Comparison of ENCODE assay signal across 8 mouse cellular contexts in genomic region chr7:34252030-34252429, GRCm38 (mm10). TPM values are rescaled to one million over a fixed set of nuclear protein-coding genes. Genes with fewer than 3 reads are reported as not detected.
DNase-seq lines count a peak whose midpoint lies in the region; ATAC-seq and TF ChIP-seq lines count a peak whose summit lies in the region.

No protein-coding gene starts in this region.

- H3K4me2 ChIP-seq in forebrain, embryonic 14.5 days (ENCODE audit: low read length): no peak overlapping the region
- no peak overlapping the region for H3K4me2 ChIP-seq in forebrain, embryonic 13.5 days
- no peak overlapping the region for H3K4me2 ChIP-seq in lung, embryonic 14.5 days
- no peak overlapping the region for H3K4me2 ChIP-seq in midbrain, embryonic 16.5 days (ENCODE audit: low read length)

- no peak overlapping the region for H3K27ac ChIP-seq in forebrain, embryonic 14.5 days (ENCODE audit: low read depth, low read length)
- no peak overlapping the region for H3K27ac ChIP-seq in forebrain, embryonic 13.5 days
- no peak overlapping the region for H3K27ac ChIP-seq in lung, embryonic 14.5 days (ENCODE audit: low read depth)
- H3K27ac ChIP-seq in midbrain, embryonic 16.5 days (ENCODE audit: low read length): peak overlapping the region; percentile 18; the same call in 1 of the 2 replicates

- H3K9ac ChIP-seq in forebrain, embryonic 14.5 days (ENCODE audit: low read length): no peak overlapping the region
- no peak overlapping the region for H3K9ac ChIP-seq in forebrain, embryonic 13.5 days
- no peak overlapping the region for H3K9ac ChIP-seq in lung, embryonic 14.5 days
- no peak overlapping the region; the same call in 1 of the 2 replicates for H3K9ac ChIP-seq in midbrain, embryonic 16.5 days (ENCODE audit: low read depth, low read length)

- no peak overlapping the region for H3K4me3 ChIP-seq in forebrain, embryonic 14.5 days (ENCODE audit: low read depth, low read length)
- H3K4me3 ChIP-seq in forebrain, embryonic 13.5 days: no peak overlapping the region
- no peak overlapping the region for H3K4me3 ChIP-seq in lung, embryonic 14.5 days (ENCODE audit: low read depth, low read length)
- no peak overlapping the region for H3K4me3 ChIP-seq in midbrain, embryonic 16.5 days (ENCODE audit: low read depth, low read length)

- peaks cover 54% of the 10 kb centered on the region for H3K36me3 ChIP-seq in forebrain, embryonic 14.5 days (ENCODE audit: control insufficient read depth, insufficient read depth, low read length)
- peaks cover 70% of the 10 kb centered on the region for H3K36me3 ChIP-seq in forebrain, embryonic 13.5 days (ENCODE audit: poor library complexity, severe bottlenecking)
- H3K36me3 ChIP-seq in lung, embryonic 14.5 days (ENCODE audit: insufficient read depth): peaks cover 70% of the 10 kb centered on the region
- H3K36me3 ChIP-seq in midbrain, embryonic 16.5 days (ENCODE audit: control insufficient read depth, insufficient read depth, low read length): peaks cover 29% of the 10 kb centered on the region

- 88% methylated on average over 2 of the region's 2 CpGs for WGBS in forebrain, embryonic 14.5 days
- WGBS in forebrain, embryonic 13.5 days: 81% methylated on average over 2 of the region's 2 CpGs
- 67% methylated on average over 2 of the region's 2 CpGs for WGBS in lung, embryonic 14.5 days
- WGBS in midbrain, embryonic 16.5 days: 80% methylated on average over 2 of the region's 2 CpGs

- peak; percentile 69; the same call in 1 of the 2 replicates for ATAC-seq in forebrain, embryonic 14.5 days
- no peak for ATAC-seq in forebrain, embryonic 13.5 days
- no peak for ATAC-seq in lung, embryonic 14.5 days (ENCODE audit: insufficient read depth)
- ATAC-seq in midbrain, embryonic 16.5 days: peak; percentile 72; the same call in 1 of the 2 replicates

- peak; percentile 57 for TF ChIP-seq CTCF in lung, embryonic 14.5 days (IDR thresholded peaks at IDR 0.05; ENCODE audit: low read depth)
- peak; percentile 17; the same call in 1 of the 2 replicates for TF ChIP-seq CTCF in brain, embryonic 14.5 days (IDR thresholded peaks at IDR 0.05; ENCODE audit: borderline replicate concordance, extremely low read depth, insufficient read depth, insufficient read length)

- no peak for TF ChIP-seq POLR2A in brain, embryonic 14.5 days (IDR thresholded peaks at IDR 0.05; ENCODE audit: borderline replicate concordance, extremely low read depth, insufficient read depth, insufficient read length, poor library complexity, severe bottlenecking)

- DNase-seq in forebrain, embryonic 14.5 days (ENCODE audit: low spot score): peak; percentile 76
- DNase-seq in lung, embryonic 14.5 days: peak; percentile 67
- no peak for DNase-seq in lung, postnatal 4 days
- DNase-seq in brain, embryonic 14.5 days (ENCODE audit: low read depth): peak; percentile 68
- DNase-seq in urinary bladder, postnatal 14 days (ENCODE audit: low spot score): no peak
- no peak for DNase-seq in adrenal gland, postnatal 4 days (ENCODE audit: low spot score in 2 of 2)

- no peaks in the 10 kb centered on the region for H3K4me1 ChIP-seq in forebrain, embryonic 14.5 days (ENCODE audit: control insufficient read depth, insufficient read depth, low read length)
- H3K4me1 ChIP-seq in forebrain, embryonic 13.5 days: no peaks in the 10 kb centered on the region
- H3K4me1 ChIP-seq in lung, embryonic 14.5 days (ENCODE audit: insufficient read depth): no peaks in the 10 kb centered on the region
- no peaks in the 10 kb centered on the region for H3K4me1 ChIP-seq in midbrain, embryonic 16.5 days (ENCODE audit: control insufficient read depth, insufficient read depth, low read length)

- H3K27me3 ChIP-seq in forebrain, embryonic 14.5 days (replicated peaks; ENCODE audit: control insufficient read depth, insufficient read depth, low read length): no peaks in the 10 kb centered on the region
- H3K27me3 ChIP-seq in forebrain, embryonic 13.5 days: no peaks in the 10 kb centered on the region
- no peaks in the 10 kb centered on the region for H3K27me3 ChIP-seq in lung, embryonic 14.5 days (ENCODE audit: insufficient read depth, low read length)
- no peaks in the 10 kb centered on the region for H3K27me3 ChIP-seq in midbrain, embryonic 16.5 days (ENCODE audit: control insufficient read depth, insufficient read depth, low read depth, low read length)

- no peaks in the 10 kb centered on the region for H3K9me3 ChIP-seq in forebrain, embryonic 14.5 days (replicated peaks; ENCODE audit: control insufficient read depth, low read length)
- no peaks in the 10 kb centered on the region for H3K9me3 ChIP-seq in forebrain, embryonic 13.5 days (replicated peaks)
- no peaks in the 10 kb centered on the region for H3K9me3 ChIP-seq in lung, embryonic 14.5 days (ENCODE audit: low read depth, low read length)
- H3K9me3 ChIP-seq in midbrain, embryonic 16.5 days (replicated peaks; ENCODE audit: control insufficient read depth, low read length, poor library complexity, severe bottlenecking): no peaks in the 10 kb centered on the region

RNA-seq across cellular contexts. Expression of gene Gm6096, which starts 1.2 kb away (rescaled TPM):
- polyA plus RNA-seq in forebrain, embryonic 14.5 days (2014; fragmentation: Nextera tagmentation; extraction: Ambion mirVana): not detected in 2 replicates
- not detected in 2 replicates for polyA plus RNA-seq in forebrain, embryonic 13.5 days (2015; fragmentation: Nextera tagmentation; extraction: Ambion mirVana)
- polyA plus RNA-seq in lung, embryonic 14.5 days (2014; fragmentation: Nextera tagmentation; extraction: Ambion mirVana): 0.88 TPM in 1 of 2 replicates, not detected in the other
- not detected in 2 replicates for polyA plus RNA-seq in brain, embryonic 14.5 days (2012; rRNA removed)
- not detected in 2 replicates for polyA plus RNA-seq in midbrain, embryonic 16.5 days (2015; fragmentation: Nextera tagmentation; extraction: Ambion mirVana)
- not detected for total RNA-seq in adrenal gland, postnatal 4 days (2021)

RNA-seq across cellular contexts. Expression of gene Gpi1, which starts 21.9 kb away (rescaled TPM):
- 190 and 199 TPM in 2 replicates for polyA plus RNA-seq in forebrain, embryonic 14.5 days (2014; fragmentation: Nextera tagmentation; extraction: Ambion mirVana)
- 216 and 230 TPM in 2 replicates for polyA plus RNA-seq in forebrain, embryonic 13.5 days (2015; fragmentation: Nextera tagmentation; extraction: Ambion mirVana)
- polyA plus RNA-seq in lung, embryonic 14.5 days (2014; fragmentation: Nextera tagmentation; extraction: Ambion mirVana): 260 and 268 TPM in 2 replicates
- polyA plus RNA-seq in brain, embryonic 14.5 days (2012; rRNA removed): 209 and 273 TPM in 2 replicates
- 272 and 297 TPM in 2 replicates for polyA plus RNA-seq in midbrain, embryonic 16.5 days (2015; fragmentation: Nextera tagmentation; extraction: Ambion mirVana)
- total RNA-seq in adrenal gland, postnatal 4 days (2021): 100 to 1,000 TPM; 298 to 310 TPM

RNA-seq across cellular contexts. Expression of gene Pdcd2l, which starts 55.6 kb away (rescaled TPM):
- polyA plus RNA-seq in forebrain, embryonic 14.5 days (2014; fragmentation: Nextera tagmentation; extraction: Ambion mirVana): 79.4 and 84.3 TPM in 2 replicates
- 85.6 and 90.0 TPM in 2 replicates for polyA plus RNA-seq in forebrain, embryonic 13.5 days (2015; fragmentation: Nextera tagmentation; extraction: Ambion mirVana)
- polyA plus RNA-seq in lung, embryonic 14.5 days (2014; fragmentation: Nextera tagmentation; extraction: Ambion mirVana): 53.7 and 54.1 TPM in 2 replicates
- 48.7 and 66.3 TPM in 2 replicates for polyA plus RNA-seq in brain, embryonic 14.5 days (2012; rRNA removed)
- 76.9 and 84.3 TPM in 2 replicates for polyA plus RNA-seq in midbrain, embryonic 16.5 days (2015; fragmentation: Nextera tagmentation; extraction: Ambion mirVana)
- total RNA-seq in adrenal gland, postnatal 4 days (2021): 10 to 100 TPM; 28.3 to 31.6 TPM

Comparison
In these comparisons a context has a peak if more than half of its experiments do, and no peak if none do; other contexts are left out.
1. ATAC-seq: peak in forebrain, embryonic 14.5 days (single experiment) and midbrain, embryonic 16.5 days (single experiment); none in forebrain, embryonic 13.5 days (single experiment) and lung, embryonic 14.5 days (single experiment).
2. DNase-seq: peak in forebrain, embryonic 14.5 days (single experiment), lung, embryonic 14.5 days (single experiment) and brain, embryonic 14.5 days (single experiment); none in lung, postnatal 4 days (0 of 2), urinary bladder, postnatal 14 days (single experiment) and adrenal gland, postnatal 4 days (0 of 2).